Mouse (Mus musculus): ENCODE results near the gene Traf3ip3. TPM values are rescaled to one million over a fixed set of nuclear protein-coding genes. Genes with fewer than 3 reads are reported as not detected.

Gene Traf3ip3
- polyA plus RNA-seq, 1 experiment from 2014 or later = 9.2 TPM

DNA sequence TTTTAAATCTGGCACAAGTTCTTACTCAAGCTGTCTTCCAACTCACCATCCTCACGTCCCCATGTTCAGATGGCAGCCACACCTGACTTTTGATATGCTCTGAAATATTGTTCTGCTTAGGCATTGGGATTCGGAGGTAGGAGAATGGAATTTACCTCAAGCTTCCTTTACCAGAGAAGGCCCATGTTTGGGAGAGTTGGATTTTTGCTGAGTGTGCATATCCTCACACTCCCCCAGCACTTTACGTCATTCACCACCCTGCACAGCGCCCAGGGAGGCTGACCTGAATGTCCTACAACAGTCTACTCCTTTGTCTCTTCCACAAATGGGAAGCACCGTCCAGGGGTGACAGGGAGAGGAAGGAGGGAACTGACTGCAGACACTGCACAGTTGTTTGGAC is 18.9 kb upstream of the Traf3ip3 start:
- Histone ChIP-seq H3K27me3 (replicated peaks; ENCODE audit: control insufficient read depth, insufficient read depth, low read length) (no peaks in the 10 kb centered on the region), H3K4me3 (ENCODE audit: low read depth, low read length) (no peak overlapping the region), H3K4me2 (no peak overlapping the region), H3K9ac (ENCODE audit: low read depth, low read length) (no peak overlapping the region), H3K4me1 (replicated peaks; ENCODE audit: control insufficient read depth, insufficient read depth, low read length) (no peaks in the 10 kb centered on the region), H3K9me3 (ENCODE audit: control insufficient read depth, low read length) (no peaks in the 10 kb centered on the region), H3K27ac (ENCODE audit: low read depth, low read length) (no peak overlapping the region), H3K36me3 (ENCODE audit: control insufficient read depth, insufficient read depth, low read length) (no peaks in the 10 kb centered on the region)
- no peak for ATAC-seq (replicated peaks; ENCODE audit: low FRiP score)
- no peak for DNase-seq (ENCODE audit: low spot score)
- WGBS = 63% methylated on average over 5 of the region's 5 CpGs

DNA sequence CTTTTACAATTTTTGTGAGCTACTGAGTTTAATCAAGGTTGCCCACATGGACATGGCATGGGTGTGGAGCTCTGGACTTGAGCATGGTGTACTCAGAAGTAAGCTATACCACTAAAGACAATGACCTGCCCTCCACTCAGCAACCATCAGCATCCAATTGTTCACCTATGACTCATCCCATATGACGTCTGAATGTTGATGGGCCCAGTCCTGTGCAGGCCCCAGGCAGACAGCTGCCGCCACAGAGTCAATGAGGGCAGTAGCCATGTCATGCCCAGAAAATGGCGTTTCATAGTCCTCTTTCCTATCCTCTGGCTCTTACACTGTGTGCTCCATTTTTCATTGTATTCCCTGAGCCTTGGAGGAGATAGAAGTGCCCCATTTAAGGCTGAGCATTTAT is 14.5 kb upstream of the Traf3ip3 start:
- H3K36me3 ChIP-seq (ENCODE audit: control insufficient read depth, insufficient read depth, low read length) = no peaks in the 10 kb centered on the region
- no peak overlapping the region for H3K4me3 ChIP-seq (ENCODE audit: low read depth, low read length)
- H3K27ac ChIP-seq (ENCODE audit: low read depth, low read length) = no peak overlapping the region
- DNase-seq (ENCODE audit: low spot score) (no peak), ATAC-seq (replicated peaks; ENCODE audit: low FRiP score) (no peak)
- H3K9ac ChIP-seq (ENCODE audit: low read depth, low read length) = no peak overlapping the region
- H3K9me3 ChIP-seq (ENCODE audit: control insufficient read depth, low read length) = no peaks in the 10 kb centered on the region
- H3K4me1 ChIP-seq (replicated peaks; ENCODE audit: control insufficient read depth, insufficient read depth, low read length) = no peaks in the 10 kb centered on the region
- H3K4me2 ChIP-seq = no peak overlapping the region
- WGBS = 73% methylated on average over 3 of the region's 3 CpGs
- no peaks in the 10 kb centered on the region for H3K27me3 ChIP-seq (replicated peaks; ENCODE audit: control insufficient read depth, insufficient read depth, low read length)

DNA sequence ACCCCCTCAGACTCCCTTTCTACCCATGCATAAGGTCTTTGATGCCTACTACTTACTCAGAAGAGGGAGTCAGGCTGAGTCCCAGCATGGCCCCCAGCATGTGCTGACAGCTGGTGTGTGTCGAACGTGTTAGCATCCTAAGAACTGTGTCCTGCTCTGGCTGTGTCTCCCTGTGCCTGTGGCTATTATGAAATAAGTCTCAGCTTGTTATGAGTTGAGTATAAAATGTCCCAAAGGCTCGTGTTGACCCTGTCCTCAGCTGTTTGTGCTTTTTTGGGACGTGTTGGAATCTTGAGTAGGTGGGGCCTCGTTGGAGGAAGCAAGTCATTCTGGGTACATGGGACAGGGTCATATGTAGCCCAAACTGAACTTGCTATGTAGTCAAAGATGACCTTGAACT is 12.6 kb upstream of the Traf3ip3 start:
- Histone ChIP-seq H3K4me2 (no peak overlapping the region), H3K4me1 (replicated peaks; ENCODE audit: control insufficient read depth, insufficient read depth, low read length) (no peaks in the 10 kb centered on the region), H3K9ac (ENCODE audit: low read depth, low read length) (no peak overlapping the region), H3K4me3 (ENCODE audit: low read depth, low read length) (no peak overlapping the region), H3K27ac (ENCODE audit: low read depth, low read length) (no peak overlapping the region), H3K36me3 (ENCODE audit: control insufficient read depth, insufficient read depth, low read length) (no peaks in the 10 kb centered on the region), H3K27me3 (replicated peaks; ENCODE audit: control insufficient read depth, insufficient read depth, low read length) (no peaks in the 10 kb centered on the region), H3K9me3 (ENCODE audit: control insufficient read depth, low read length) (no peaks in the 10 kb centered on the region)
- ATAC-seq (replicated peaks; ENCODE audit: low FRiP score) = no peak
- whole genome bisulfite sequencing = 79% methylated on average over 5 of the region's 5 CpGs
- DNase-seq (ENCODE audit: low spot score) = no peak

DNA sequence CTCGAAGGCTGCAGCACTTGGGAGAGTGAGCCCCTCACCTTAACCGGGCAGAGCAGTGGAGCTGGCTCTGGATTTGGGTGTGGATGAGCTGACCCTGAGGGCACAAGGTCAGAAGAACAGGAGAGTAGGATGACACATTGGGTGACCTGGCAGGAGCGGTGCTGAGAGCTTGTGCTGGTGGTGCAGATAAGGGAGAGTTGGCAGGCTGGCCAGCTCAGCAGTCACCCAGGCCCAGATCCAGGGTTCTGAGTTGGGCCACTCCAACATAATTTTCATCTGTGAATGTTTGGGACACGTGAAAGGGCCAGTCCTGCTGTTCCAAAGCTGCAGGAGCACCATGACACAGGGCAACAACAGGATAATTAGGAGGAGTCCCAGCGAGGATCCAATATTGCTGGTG is 9.9 kb upstream of the Traf3ip3 start:
- ATAC-seq (replicated peaks; ENCODE audit: low FRiP score) = no peak
- H3K27ac ChIP-seq (ENCODE audit: low read depth, low read length) = no peak overlapping the region
- no peaks in the 10 kb centered on the region for H3K4me1 ChIP-seq (replicated peaks; ENCODE audit: control insufficient read depth, insufficient read depth, low read length)
- H3K4me2 ChIP-seq = no peak overlapping the region
- no peak for DNase-seq (ENCODE audit: low spot score)
- H3K9me3 ChIP-seq (ENCODE audit: control insufficient read depth, low read length) = no peaks in the 10 kb centered on the region
- H3K36me3 ChIP-seq (ENCODE audit: control insufficient read depth, insufficient read depth, low read length) = no peaks in the 10 kb centered on the region
- WGBS = 60% methylated on average over 5 of the region's 5 CpGs
- H3K9ac ChIP-seq (ENCODE audit: low read depth, low read length) = no peak overlapping the region
- H3K27me3 ChIP-seq (replicated peaks; ENCODE audit: control insufficient read depth, insufficient read depth, low read length) = no peaks in the 10 kb centered on the region
- no peak overlapping the region for H3K4me3 ChIP-seq (ENCODE audit: low read depth, low read length)

DNA sequence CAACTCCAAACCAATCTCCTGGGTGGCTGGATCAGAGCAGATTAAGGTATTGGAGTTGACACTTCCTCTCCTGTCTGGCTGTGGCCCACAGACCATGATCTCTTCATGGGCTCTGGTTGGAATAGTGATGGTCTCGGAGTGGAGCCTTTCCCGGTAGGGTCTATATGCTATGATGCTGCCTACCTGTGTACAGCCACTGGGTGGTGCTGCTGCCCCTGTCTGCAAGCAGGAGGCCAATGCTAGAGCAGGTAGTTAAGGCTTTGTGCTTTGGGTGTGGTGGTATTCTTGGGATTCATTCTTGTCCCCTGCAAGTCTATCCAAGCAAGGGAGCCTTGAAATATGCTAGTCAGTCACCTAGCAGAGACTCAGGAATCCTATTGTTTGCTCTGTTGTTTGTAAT is 6.7 kb upstream of the Traf3ip3 start:
- peak; percentile 61 for ATAC-seq (replicated peaks; ENCODE audit: low FRiP score)
- Histone ChIP-seq H3K36me3 (ENCODE audit: control insufficient read depth, insufficient read depth, low read length) (no peaks in the 10 kb centered on the region), H3K4me1 (replicated peaks; ENCODE audit: control insufficient read depth, insufficient read depth, low read length) (no peaks in the 10 kb centered on the region), H3K4me3 (ENCODE audit: low read depth, low read length) (no peak overlapping the region), H3K4me2 (no peak overlapping the region), H3K9ac (ENCODE audit: low read depth, low read length) (no peak overlapping the region), H3K27ac (ENCODE audit: low read depth, low read length) (no peak overlapping the region), H3K9me3 (ENCODE audit: control insufficient read depth, low read length) (no peaks in the 10 kb centered on the region), H3K27me3 (replicated peaks; ENCODE audit: control insufficient read depth, insufficient read depth, low read length) (no peaks in the 10 kb centered on the region)
- WGBS = 44% methylated on average over 2 of the region's 2 CpGs
- no peak for DNase-seq (ENCODE audit: low spot score)

DNA sequence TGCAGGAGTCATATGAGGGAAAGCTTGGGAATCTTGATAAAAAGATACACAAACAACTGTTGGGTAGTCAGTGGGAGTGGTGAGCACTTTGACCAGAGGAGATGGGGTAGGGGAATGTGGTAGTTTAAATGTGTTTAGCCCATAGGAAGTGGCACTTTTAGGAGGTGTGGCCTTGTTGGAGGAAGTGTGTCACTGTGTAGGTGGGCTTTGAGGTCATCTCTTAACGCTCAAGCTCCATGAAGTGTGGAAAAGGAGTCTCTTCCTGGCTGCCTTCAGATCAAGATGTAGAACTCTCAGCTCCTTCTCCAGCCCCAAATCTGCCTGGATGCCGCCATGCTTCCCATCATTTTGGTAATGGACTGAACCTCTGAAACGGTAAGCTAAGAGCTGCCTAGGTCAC is 6.0 kb upstream of the Traf3ip3 start, which contains the start of gene Lamb3:
Gene Lamb3, plus strand, starts transcription at position 197 of the 400 bp plus-strand sequence.
- H3K27ac ChIP-seq (ENCODE audit: low read depth, low read length) = no peak within 1 kb of the TSS
- H3K9me3 ChIP-seq (ENCODE audit: control insufficient read depth, low read length) = no peaks in the 10 kb centered on the region
- ATAC-seq (replicated peaks; ENCODE audit: low FRiP score) (no peak), DNase-seq (ENCODE audit: low spot score) (no peak)
- no peaks in the 10 kb centered on the region for H3K27me3 ChIP-seq (replicated peaks; ENCODE audit: control insufficient read depth, insufficient read depth, low read length)
- no peak within 1 kb of the TSS for H3K4me3 ChIP-seq (ENCODE audit: low read depth, low read length)
- no peaks in the 10 kb centered on the region for H3K36me3 ChIP-seq (ENCODE audit: control insufficient read depth, insufficient read depth, low read length)
- H3K4me2 ChIP-seq = no peak within 1 kb of the TSS
- no peak within 1 kb of the TSS for H3K9ac ChIP-seq (ENCODE audit: low read depth, low read length)
- no peaks in the 10 kb centered on the region for H3K4me1 ChIP-seq (replicated peaks; ENCODE audit: control insufficient read depth, insufficient read depth, low read length)
- 71% methylated on average over 3 of the region's 3 CpGs for WGBS

DNA sequence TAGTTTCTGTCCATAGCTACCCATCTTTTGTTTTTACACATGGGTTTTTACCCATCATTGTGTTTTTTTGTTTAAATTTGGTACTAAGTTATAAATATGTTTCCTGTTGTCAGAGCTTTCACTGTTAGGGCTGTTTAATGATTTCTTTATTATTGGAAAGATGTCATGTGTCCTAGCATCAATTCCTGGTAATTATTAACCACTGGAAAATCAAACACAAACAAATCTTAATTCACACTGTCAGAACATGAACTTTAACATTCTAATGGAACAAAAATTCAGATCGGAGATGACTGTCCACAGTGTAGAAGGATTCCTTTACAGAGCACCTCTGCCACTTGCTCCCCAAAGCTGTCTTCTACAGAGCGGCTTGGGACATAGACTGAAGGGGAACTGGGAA is 3.9 kb upstream of the Traf3ip3 start:
- no peak overlapping the region for H3K4me3 ChIP-seq (ENCODE audit: low read depth, low read length)
- no peaks in the 10 kb centered on the region for H3K4me1 ChIP-seq (replicated peaks; ENCODE audit: control insufficient read depth, insufficient read depth, low read length)
- no peak overlapping the region for H3K4me2 ChIP-seq
- DNase-seq (ENCODE audit: low spot score) = no peak
- H3K9me3 ChIP-seq (ENCODE audit: control insufficient read depth, low read length) = no peaks in the 10 kb centered on the region
- ATAC-seq (replicated peaks; ENCODE audit: low FRiP score) = no peak
- no peaks in the 10 kb centered on the region for H3K27me3 ChIP-seq (replicated peaks; ENCODE audit: control insufficient read depth, insufficient read depth, low read length)
- 86% methylated on average over 2 of the region's 2 CpGs for WGBS
- no peaks in the 10 kb centered on the region for H3K36me3 ChIP-seq (ENCODE audit: control insufficient read depth, insufficient read depth, low read length)
- no peak overlapping the region for H3K9ac ChIP-seq (ENCODE audit: low read depth, low read length)
- H3K27ac ChIP-seq (ENCODE audit: low read depth, low read length) = no peak overlapping the region

DNA sequence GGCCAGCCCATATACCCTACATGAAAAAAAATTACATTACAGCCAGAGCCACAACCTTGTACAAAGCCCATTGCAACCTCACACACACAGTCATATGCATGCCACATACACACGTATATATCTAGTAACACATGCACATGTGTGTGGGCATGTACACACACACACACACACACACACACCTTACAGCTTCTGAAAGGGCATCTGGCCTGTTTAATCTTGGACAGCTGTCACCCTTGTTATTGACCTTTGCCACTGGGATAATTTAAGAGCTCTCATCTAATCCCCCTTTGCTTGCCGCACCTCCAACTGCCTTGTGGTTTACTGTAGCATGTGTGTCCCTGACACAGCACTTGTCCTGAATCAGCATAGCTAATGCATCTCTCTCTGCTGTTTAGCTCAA is 2.3 kb upstream of the Traf3ip3 start:
- WGBS = 58% methylated on average over 2 of the region's 2 CpGs
- ATAC-seq (replicated peaks; ENCODE audit: low FRiP score) = no peak
- no peaks in the 10 kb centered on the region for H3K4me1 ChIP-seq (replicated peaks; ENCODE audit: control insufficient read depth, insufficient read depth, low read length)
- no peaks in the 10 kb centered on the region for H3K27me3 ChIP-seq (replicated peaks; ENCODE audit: control insufficient read depth, insufficient read depth, low read length)
- H3K27ac ChIP-seq (ENCODE audit: low read depth, low read length) = no peak overlapping the region
- DNase-seq (ENCODE audit: low spot score) = no peak
- H3K9me3 ChIP-seq (ENCODE audit: control insufficient read depth, low read length) = no peaks in the 10 kb centered on the region
- no peak overlapping the region for H3K4me2 ChIP-seq
- H3K36me3 ChIP-seq (ENCODE audit: control insufficient read depth, insufficient read depth, low read length) = no peaks in the 10 kb centered on the region
- H3K4me3 ChIP-seq (ENCODE audit: low read depth, low read length) = no peak overlapping the region
- no peak overlapping the region for H3K9ac ChIP-seq (ENCODE audit: low read depth, low read length)

DNA sequence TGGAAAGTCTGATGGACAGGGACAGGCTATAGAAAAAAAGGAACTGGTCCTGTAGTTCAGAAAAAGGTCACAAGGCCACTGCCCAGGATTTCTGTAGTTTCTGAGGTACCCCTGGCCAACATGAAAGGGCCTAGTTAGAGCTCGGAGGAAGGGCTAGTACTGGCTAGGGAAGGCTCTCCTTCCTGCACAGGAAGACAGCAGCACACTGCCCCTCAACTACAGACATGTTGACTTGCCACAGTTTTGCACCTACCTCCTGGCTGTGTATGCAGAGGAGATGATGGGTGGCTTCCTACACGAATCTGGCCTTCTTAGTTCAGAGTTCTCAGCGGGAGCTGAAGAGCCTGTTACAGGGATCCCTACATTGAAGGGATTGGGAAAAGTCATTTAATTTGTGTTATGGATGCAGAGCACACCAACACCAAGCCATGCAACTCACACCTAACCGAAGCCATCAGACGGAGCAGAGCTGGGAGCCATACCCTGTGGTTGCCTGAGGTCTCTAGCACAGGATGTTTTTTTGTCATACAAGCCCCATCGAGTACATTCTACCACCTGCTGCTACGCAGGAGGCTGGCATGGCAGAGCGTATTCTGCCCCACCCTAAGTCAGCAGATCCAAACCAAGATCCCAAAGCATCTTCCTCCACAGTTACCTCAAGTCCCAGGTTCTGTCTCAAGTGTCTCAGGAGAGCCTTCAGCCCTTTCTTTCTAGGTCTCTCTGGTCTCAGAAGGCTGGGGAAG is 692 bp downstream of the Traf3ip3 start:
- peak overlapping the region; percentile 34; the same call in 1 of the 2 replicates for H3K27ac ChIP-seq (ENCODE audit: low read depth, low read length)
- H3K27me3 ChIP-seq (replicated peaks; ENCODE audit: control insufficient read depth, insufficient read depth, low read length) = no peaks in the 10 kb centered on the region
- H3K4me3 ChIP-seq (ENCODE audit: low read depth, low read length) = peak overlapping the region; percentile 13
- H3K4me1 ChIP-seq (replicated peaks; ENCODE audit: control insufficient read depth, insufficient read depth, low read length) = no peaks in the 10 kb centered on the region; the same call in 1 of the 2 replicates
- WGBS = 57% methylated on average over 8 of the region's 8 CpGs
- ATAC-seq (replicated peaks; ENCODE audit: low FRiP score) (no peak), DNase-seq (ENCODE audit: low spot score) (no peak)
- H3K9me3 ChIP-seq (ENCODE audit: control insufficient read depth, low read length) = no peaks in the 10 kb centered on the region
- peak overlapping the region; percentile 39 for H3K4me2 ChIP-seq
- H3K9ac ChIP-seq (ENCODE audit: low read depth, low read length) = peak overlapping the region; percentile 31; the same call in 1 of the 2 replicates
- H3K36me3 ChIP-seq (ENCODE audit: control insufficient read depth, insufficient read depth, low read length) = no peaks in the 10 kb centered on the region

Data from liver, embryonic 11.5 days (tissue).